Mouse (Mus musculus) heart, postnatal 0 days (tissue): ENCODE measurements around the gene Tiam1. TPM values are rescaled to one million over a fixed set of nuclear protein-coding genes. Genes with fewer than 3 reads are reported as not detected.

Experiments used
- ATAC-seq: fragments of 200-750 bp; cut with Nextera tagmentation; 2 replicates; pipeline ENCODE4 v1.8.0; 2017; ENCODE audit warnings: low read depth, moderate number of reproducible peaks, moderate library complexity; ENCODE audit not compliant: insufficient read depth
- DNase-seq: peaks from one replicate; pipeline ENCODE4 v3.0.0-alpha.2; 2016; ENCODE audit warnings: low spot score
- H3K27ac ChIP-seq: fragments of 300-500 bp; sonication (generic); 2 replicates; pipeline ENCODE4 v1.5.1; 2014; ENCODE audit warnings: low read depth, mild to moderate bottlenecking
- H3K27me3 ChIP-seq: fragments of 300-500 bp; sonication (generic); 2 replicates; pipeline ENCODE4 v1.6.1; 2014; ENCODE audit warnings: low read length, mixed read lengths; ENCODE audit not compliant: control insufficient read depth, insufficient read depth
- H3K36me3 ChIP-seq: fragments of 300-500 bp; sonication (generic); replicated peaks from 2 replicates; pipeline ENCODE4 v1.6.1; 2014; ENCODE audit warnings: low read length, mixed read lengths; ENCODE audit not compliant: control insufficient read depth, insufficient read depth
- H3K4me1 ChIP-seq: fragments of 300-500 bp; sonication (generic); 2 replicates; pipeline ENCODE4 v1.6.1; 2014; ENCODE audit warnings: antibody characterized with exemption; ENCODE audit not compliant: control insufficient read depth, insufficient read depth
- H3K4me2 ChIP-seq: fragments of 300-500 bp; sonication (generic); 2 replicates; pipeline ENCODE4 v1.6.1; 2014; ENCODE audit warnings: low read depth, mild to moderate bottlenecking, low read length, moderate library complexity
- H3K4me3 ChIP-seq: fragments of 300-500 bp; sonication (generic); 2 replicates; pipeline ENCODE4 v1.5.1; 2014; ENCODE audit warnings: low read depth, low read length
- H3K9ac ChIP-seq: fragments of 300-500 bp; sonication (generic); replicated peaks from 2 replicates; pipeline ENCODE4 v1.6.1; 2014; ENCODE audit warnings: low read depth, low read length, mixed read lengths
- H3K9me3 ChIP-seq: fragments of 300-500 bp; sonication (generic); replicated peaks from 2 replicates; pipeline ENCODE4 v1.6.1; 2016; ENCODE audit warnings: low read length; ENCODE audit not compliant: control insufficient read depth
- CTCF ChIP-seq: IDR thresholded peaks from 2 replicates; pipeline ENCODE4 v1.5.1; 2016; ENCODE audit warnings: antibody characterized with exemption, control low read depth, low read depth
- EP300 ChIP-seq: IDR thresholded peaks from 2 replicates; pipeline ENCODE4 v1.6.1; 2016; ENCODE audit warnings: antibody characterized with exemption, low read depth
- WGBS: fragments of 180-500 bp; shearing (Covaris S2); extraction: QIAGEN DNeasy Blood & Tissue Kit; methylation state at CpG from one replicate; pipeline ENCODE4 v1.1.7; 2014; 5-methylcytosine and 5-hydroxymethylcytosine counted together
- polyA plus RNA-seq: library from polyadenylated mRNA; unstranded; fragments of >200 nt; fragmentation: Nextera tagmentation; extraction: Ambion mirVana; gene quantifications from 2 replicates; pipeline ENCODE4 v1.2.1, GENCODE M21; 2015
- total RNA-seq: library from RNA; depleted of rRNA; stranded (reverse); fragments of >200 nt; gene quantifications from 2 replicates; pipeline ENCODE4 v1.2.3, GENCODE M21; 2014; ENCODE audit warnings: low replicate concordance

The Tiam1 gene
- total and polyA plus RNA-seq, 2 experiments from 2014 or later: 2.6 to 3.6 TPM

DNA sequence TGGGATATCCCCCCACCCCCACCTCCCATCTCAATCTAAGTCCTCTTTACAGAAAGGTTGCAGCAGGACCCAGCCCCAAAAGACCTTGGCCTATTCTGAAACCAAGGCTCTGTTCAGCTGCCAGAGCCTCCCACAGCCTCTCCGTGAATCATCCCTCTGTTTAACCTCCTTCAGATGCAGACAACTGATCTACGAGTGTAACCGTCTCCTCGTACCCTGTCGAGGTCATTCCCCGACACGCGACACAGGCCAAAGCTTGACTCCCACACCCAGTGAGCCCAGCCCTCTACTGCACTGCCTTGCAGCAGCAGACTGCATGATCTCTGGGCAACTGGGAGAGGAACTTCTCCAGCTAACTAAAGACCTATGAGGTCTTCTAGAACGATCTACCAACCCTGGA, 3.9 kb downstream of the Tiam1 start:
- Histone ChIP-seq H3K36me3 (no peaks in the 10 kb centered on the region), H3K9me3 (no peaks in the 10 kb centered on the region), H3K4me2 (no peak overlapping the region), H3K4me3 (no peak overlapping the region), H3K4me1 (0 out of 2 replicates have a peak, but pooled peaks cover 9% of the 10 kb centered on the region), H3K27ac (no peak overlapping the region), H3K27me3 (peaks cover 4% of the 10 kb centered on the region; the same call in 1 of the 2 replicates), H3K9ac (no peak overlapping the region)
- DNase-seq: no peak
- no peak for TF ChIP-seq EP300
- no peak for TF ChIP-seq CTCF
- WGBS: 50% methylated on average over 9 of the region's 9 CpGs
- ATAC-seq: no peak

DNA sequence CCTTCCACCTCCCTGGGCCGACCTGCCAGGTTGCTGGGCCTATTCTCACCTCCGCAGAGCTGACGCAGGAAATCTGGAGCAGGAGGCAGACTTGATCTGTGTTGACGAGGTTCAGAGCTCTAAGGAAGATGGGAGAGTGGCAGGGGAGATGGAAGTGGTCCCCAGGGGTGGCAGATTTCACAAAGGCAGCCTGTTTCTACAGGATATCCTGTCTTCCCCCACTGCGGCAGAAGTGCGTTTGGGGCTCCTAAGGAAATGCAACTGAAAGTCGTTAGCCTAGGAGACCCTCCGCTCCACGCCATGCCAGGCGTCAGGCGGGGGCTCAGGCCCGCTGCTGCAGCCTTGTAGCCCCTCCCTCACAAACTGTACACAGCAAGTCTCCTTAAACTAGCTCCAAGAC, 5.4 kb downstream of the Tiam1 start:
- DNase-seq: no peak
- 0 out of 2 replicates have a peak, but pooled peaks cover 3% of the 10 kb centered on the region for H3K4me1 ChIP-seq
- no peak overlapping the region for H3K4me3 ChIP-seq
- no peaks in the 10 kb centered on the region for H3K9me3 ChIP-seq
- H3K36me3 ChIP-seq: no peaks in the 10 kb centered on the region
- no peak overlapping the region; the same call in 1 of the 2 replicates for H3K4me2 ChIP-seq
- no peak overlapping the region for H3K27ac ChIP-seq
- 63% methylated on average over 12 of the region's 12 CpGs for WGBS
- ATAC-seq: no peak
- H3K27me3 ChIP-seq: peaks cover 4% of the 10 kb centered on the region; the same call in 1 of the 2 replicates
- no peak overlapping the region for H3K9ac ChIP-seq
- TF ChIP-seq CTCF (no peak), EP300 (no peak)

DNA sequence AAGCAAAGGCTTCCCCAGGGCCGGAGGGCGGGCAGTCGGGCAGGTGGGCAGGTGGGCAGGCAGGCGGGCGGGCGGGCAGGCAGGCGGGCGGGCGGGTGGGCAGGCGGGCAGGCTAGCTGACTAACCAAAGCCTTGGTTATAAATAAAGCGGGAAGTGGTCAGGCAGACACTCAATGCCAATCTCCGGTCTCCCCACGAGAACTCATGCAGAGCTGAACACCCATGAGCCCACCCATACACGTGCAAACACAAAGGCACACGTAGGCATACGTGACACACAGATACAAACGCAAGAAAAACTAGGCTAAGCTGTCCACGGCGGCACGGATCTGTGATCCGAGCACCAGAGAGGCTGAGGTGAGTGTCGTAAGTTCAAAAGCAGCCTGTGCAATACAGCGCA, 6.4 kb downstream of the Tiam1 start:
- Histone ChIP-seq H3K36me3 (no peaks in the 10 kb centered on the region), H3K27me3 (0 out of 2 replicates have a peak, but pooled peaks cover 4% of the 10 kb centered on the region), H3K27ac (no peak overlapping the region), H3K4me2 (no peak overlapping the region), H3K4me1 (0 out of 2 replicates have a peak, but pooled peaks cover 2% of the 10 kb centered on the region), H3K4me3 (no peak overlapping the region), H3K9me3 (no peaks in the 10 kb centered on the region), H3K9ac (no peak overlapping the region)
- ATAC-seq: no peak
- WGBS: 91% methylated on average over 23 of the region's 23 CpGs
- TF ChIP-seq CTCF: no peak
- no peak for TF ChIP-seq EP300
- no peak for DNase-seq

DNA sequence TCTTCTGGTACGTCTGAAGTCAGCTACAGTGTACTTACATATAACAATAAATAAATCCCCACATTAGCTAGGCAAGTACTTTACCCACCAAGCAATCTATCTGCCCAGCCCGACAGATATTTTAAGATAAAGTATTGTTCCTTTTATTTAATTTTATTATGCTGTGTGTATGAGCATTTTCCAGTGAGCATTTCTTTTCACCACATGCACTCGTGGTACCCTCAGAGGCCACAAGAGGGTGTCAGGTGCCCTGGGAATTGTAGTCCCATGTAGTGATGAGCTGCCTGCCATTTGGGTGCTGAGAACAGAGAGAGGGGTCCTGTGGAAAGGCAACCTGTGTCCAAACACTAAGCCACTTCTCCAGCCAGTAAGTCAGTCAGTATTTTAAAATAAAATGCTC, 8.0 kb downstream of the Tiam1 start:
- no peak overlapping the region for H3K4me3 ChIP-seq
- no peaks in the 10 kb centered on the region for H3K4me1 ChIP-seq
- ATAC-seq: no peak
- H3K27me3 ChIP-seq: no peaks in the 10 kb centered on the region
- H3K36me3 ChIP-seq: no peaks in the 10 kb centered on the region
- 93% methylated on average over 3 of the region's 3 CpGs for WGBS
- no peak for TF ChIP-seq EP300
- TF ChIP-seq CTCF: no peak
- H3K27ac ChIP-seq: no peak overlapping the region
- H3K9ac ChIP-seq: no peak overlapping the region
- H3K9me3 ChIP-seq: no peaks in the 10 kb centered on the region
- H3K4me2 ChIP-seq: no peak overlapping the region
- no peak for DNase-seq

DNA sequence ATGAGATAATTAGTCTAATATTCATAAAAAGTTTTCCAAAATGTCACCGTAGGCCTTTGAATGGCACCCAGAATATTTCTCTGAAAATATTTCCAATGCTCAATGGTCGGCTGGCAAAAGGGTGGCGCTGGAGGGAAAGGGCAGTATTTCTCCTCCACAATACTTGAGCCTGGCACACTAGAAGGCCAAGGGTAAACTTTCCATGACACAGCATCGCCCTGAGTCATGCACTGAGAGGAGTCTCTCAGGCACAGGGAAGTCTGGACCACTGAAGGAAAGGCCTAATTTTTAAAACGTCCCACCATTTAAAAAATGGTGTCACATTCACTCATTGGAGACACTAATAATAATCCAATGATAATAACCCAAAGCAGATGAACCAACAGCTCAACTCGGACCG, 9.2 kb downstream of the Tiam1 start:
- WGBS: 88% methylated on average over 7 of the region's 7 CpGs

DNA sequence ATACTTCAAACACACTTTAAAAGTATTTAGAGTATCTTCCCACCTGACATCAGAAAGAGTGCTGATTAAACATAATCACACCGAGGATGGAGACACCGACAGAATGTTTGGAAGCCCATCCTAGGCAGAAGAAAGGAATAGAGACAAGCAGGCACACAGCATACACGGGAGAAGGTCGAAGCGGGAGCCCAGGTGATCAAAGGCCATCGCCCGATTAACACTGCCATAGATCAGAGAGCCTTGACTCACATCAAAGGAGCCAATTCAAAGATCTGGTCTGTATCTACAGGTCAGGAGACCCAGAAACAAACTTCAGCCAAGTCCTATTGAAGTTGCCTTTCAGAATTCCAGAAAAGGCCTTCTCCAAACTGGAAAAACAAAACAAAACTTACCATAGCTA, 10.8 kb downstream of the Tiam1 start:
- 73% methylated on average over 7 of the region's 7 CpGs for whole genome bisulfite sequencing
- no peak for TF ChIP-seq CTCF
- no peak for TF ChIP-seq EP300

More for the DNA sequence above, 9.2 kb downstream of the Tiam1 start:
- Histone ChIP-seq H3K9ac (no peak overlapping the region), H3K27me3 (no peaks in the 10 kb centered on the region), H3K4me3 (no peak overlapping the region), H3K9me3 (no peaks in the 10 kb centered on the region), H3K27ac (no peak overlapping the region), H3K4me2 (no peak overlapping the region), H3K4me1 (no peaks in the 10 kb centered on the region), H3K36me3 (no peaks in the 10 kb centered on the region)
- no peak for TF ChIP-seq CTCF
- ATAC-seq (no peak), DNase-seq (no peak)

More for the DNA sequence above, 10.8 kb downstream of the Tiam1 start:
- no peak for ATAC-seq
- no peaks in the 10 kb centered on the region for H3K9me3 ChIP-seq
- H3K36me3 ChIP-seq: no peaks in the 10 kb centered on the region
- H3K27me3 ChIP-seq: no peaks in the 10 kb centered on the region
- no peaks in the 10 kb centered on the region for H3K4me1 ChIP-seq
- H3K4me3 ChIP-seq: no peak overlapping the region
- no peak overlapping the region for H3K27ac ChIP-seq
- H3K9ac ChIP-seq: no peak overlapping the region
- no peak for DNase-seq
- H3K4me2 ChIP-seq: no peak overlapping the region
